Mouse (Mus musculus) Muller cell, postnatal 12 days (primary cell): ENCODE measurements at regions not wholly inside any gene's neighbourhood (a gene's known extent, or its start where the extent isn't known, plus 50 kb on each side); places are given as distances from the start of the nearest gene placed in this dataset.
"Not testable (repeated sequence)": the region's sequence is repeated elsewhere in the genome, so short reads cannot be mapped to it uniquely, and the experiment has no call there.

ENCODE experiments used
- DNase-seq: peaks from one replicate; pipeline ENCODE4 v3.0.0-alpha.2; 2015; ENCODE audit errors: inconsistent ontology term

DNA sequence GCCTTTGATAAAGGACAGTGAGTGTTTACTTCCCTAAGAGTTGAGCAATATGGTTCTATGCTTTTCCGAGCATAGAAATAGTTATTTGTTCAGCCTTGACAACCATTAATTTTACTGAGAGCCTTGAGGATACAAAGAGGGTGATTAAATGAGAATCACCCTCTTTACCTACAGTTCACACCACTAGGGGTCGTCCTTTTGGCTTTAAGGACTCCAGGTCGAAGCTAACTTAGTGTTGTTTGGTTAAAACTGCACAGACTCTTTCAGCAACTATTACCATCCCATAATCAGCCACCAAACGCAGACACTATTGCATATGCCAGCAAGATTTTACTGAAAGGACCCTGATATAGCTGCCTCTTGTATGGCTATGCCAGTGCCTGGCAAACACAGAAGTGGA, 559.2 kb upstream of the 2610301B20Rik start:
- no peak for DNase-seq

DNA sequence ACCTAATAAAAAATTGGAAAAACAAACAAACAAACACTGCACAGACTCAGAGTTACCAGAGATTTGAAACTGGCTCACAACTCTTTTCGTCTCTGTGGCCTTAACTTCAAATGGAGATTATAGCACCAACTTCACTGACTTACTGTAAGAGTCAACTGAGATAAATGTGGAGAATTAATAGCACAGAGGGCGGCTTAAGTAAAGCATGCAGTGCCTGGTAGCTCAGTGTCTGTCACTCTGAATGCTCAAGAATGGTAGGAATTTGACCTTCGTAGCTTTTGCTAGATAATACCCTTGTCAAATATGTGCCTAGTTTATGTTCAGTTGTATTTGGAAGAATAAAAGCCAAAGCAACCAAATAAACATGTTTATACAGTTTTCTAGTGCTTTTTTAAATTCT, 558.4 kb upstream of the 2610301B20Rik start:
- DNase-seq = peak; percentile 43

GRCm38 (mm10) chr4:10344147-10344546, 530.2 kb upstream of the 2610301B20Rik start:
- no peak for DNase-seq

GRCm38 (mm10) chr4:10351876-10352627, 522.2 kb upstream of the 2610301B20Rik start:
- DNase-seq = no peak

DNA sequence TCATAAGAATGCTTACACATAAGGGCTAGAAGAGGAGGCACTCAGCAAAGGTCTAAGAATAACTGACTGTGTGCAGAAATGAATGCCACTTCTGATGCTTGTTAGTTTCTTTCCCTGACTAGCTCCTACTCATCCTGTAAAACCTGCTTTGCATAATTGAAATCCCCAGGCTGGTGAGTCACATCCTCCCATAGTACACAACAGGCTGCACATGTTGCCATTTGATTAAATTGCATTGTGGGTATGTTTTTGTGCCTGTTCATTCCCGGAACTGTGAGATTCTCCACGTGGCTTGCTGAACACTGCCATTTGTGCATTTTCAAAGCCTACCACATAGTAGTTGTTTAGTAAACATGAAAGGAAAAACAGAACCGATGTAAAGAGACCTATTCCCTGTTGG, 516.7 kb upstream of the 2610301B20Rik start:
- DNase-seq = peak; percentile 86

GRCm38 (mm10) chr4:10389790-10390189, 484.5 kb upstream of the 2610301B20Rik start:
- no peak for DNase-seq

- DNase-seq = no peak
Observed at GRCm38 (mm10) chr4:10397249-10397648, 477.0 kb upstream of the 2610301B20Rik start.

GRCm38 (mm10) chr4:10398075-10398474, 476.2 kb upstream of the 2610301B20Rik start:
- no peak for DNase-seq

- no peak for DNase-seq
Observed at GRCm38 (mm10) chr4:10399649-10400048, 474.6 kb upstream of the 2610301B20Rik start.

DNA sequence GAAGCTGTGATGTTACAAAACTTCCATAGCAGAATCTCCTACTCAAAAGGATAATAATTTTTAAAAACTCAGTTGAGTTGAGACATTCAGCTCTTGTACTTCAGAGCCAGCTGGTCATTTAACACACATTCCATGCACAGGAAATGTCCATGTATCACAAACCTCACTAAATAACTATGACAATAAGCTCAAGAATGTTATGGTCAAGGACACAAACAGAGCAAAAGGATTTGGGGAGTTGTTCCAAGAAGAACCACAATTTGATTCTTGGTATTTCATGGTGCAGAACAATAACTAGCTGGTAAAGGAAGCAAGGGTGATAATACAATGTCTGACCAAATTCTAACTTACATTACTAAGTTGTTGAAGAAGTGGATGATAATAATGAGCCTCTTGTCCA, 471.4 kb upstream of the 2610301B20Rik start:
- peak; percentile 94 for DNase-seq

DNA sequence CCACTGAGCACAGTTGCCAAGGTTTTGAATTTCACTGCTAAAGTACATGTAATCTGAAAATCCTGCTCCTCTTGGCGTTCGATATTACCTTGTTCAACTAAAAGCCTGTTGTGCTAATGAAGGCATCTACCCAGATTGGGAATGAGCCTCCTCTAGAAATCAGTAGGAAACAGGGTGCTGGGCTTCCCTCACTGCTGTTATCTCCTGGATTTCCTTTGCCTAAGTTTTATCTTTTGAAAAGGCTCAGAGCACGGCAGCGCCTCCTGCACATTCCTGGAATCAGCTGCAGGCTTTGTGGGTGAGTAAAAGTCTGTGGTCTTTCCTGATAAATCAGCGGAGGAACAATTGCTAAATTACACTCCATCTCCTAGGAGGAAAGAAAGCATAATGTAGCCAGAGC, 469.9 kb upstream of the 2610301B20Rik start:
- peak; percentile 38 for DNase-seq

DNA sequence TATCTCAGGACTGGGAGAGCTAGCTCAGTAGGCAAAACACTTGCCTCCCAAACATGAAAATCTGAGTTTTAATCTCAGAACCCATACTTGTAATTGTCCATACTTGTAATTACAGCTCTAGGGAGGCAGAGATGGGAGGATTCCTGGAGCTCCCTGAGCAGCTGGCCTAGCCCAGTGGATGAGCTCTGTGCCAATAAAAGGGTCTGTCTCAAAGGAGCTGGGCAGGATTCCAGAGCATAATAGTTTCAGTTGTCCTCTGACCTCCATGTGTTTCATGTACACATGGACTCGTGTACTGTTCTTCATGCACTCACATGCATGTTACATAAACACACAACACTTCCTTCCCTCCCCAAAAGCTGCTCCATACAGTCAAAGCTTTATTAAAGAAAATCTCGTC, 469.2 kb upstream of the 2610301B20Rik start:
- no peak for DNase-seq

DNA sequence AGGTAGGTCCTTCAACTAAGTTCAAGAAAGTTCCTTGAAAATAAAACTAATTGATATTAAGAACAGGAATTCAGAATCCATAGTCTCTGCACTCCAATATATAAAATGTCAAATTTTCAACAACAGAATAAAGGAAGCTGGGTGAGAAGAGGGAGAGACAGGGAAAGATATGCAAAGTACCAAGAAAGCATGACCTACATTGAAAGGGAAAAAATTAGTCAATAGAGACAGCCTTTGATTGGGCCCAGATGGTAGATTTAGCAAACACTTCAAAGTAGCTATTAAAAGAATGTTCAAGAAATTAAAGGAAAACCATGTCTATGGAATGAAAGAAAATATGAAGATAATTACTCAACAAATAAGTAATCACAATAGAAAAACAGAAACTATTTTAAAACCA, 460.0 kb upstream of the 2610301B20Rik start:
- DNase-seq = peak; percentile 35

GRCm38 (mm10) chr4:10421354-10421753, 452.9 kb upstream of the 2610301B20Rik start:
- DNase-seq = no peak

DNA sequence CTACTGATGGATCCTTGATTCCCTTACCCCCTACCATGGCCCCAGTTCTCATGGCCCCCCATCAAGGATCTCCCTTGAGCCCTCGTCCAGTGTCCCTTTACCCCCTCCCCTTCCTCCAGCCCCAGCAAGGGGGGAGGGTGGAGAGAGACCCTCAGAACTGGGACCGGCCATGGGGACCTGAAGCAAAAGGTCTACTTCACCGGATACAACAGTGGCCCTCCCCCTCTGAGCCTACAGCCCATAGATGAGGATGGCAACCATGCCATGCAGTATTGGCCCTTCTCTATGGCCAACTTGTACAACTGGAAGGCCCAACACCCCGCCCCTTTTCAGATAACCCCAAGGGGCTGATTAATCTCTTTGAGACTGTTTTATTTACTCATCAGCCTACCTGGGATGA, 439.9 kb upstream of the 2610301B20Rik start:
- no peak for DNase-seq

- not testable (repeated sequence) for DNase-seq
Observed at GRCm38 (mm10) chr4:10439921-10440320, 434.4 kb upstream of the 2610301B20Rik start.

DNA sequence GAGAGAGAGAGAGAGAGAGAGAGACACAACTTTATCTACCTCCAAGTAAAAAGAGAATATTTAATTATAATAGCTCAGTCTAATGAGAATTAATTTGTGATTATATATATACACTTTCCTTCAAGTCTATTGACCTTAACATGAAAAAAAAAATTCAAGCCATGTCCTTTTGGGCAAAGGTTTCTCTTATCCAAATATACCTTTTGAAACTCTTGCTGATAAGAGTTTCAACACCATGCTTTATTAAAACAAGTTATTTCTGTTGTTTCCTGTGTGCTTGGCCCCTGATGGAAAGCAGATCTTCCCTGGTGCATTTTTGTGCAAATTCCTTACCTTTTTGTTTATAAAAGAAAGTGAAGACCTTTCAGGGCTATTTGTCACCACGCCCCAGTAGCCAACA, 414.7 kb upstream of the 2610301B20Rik start:
- no peak for DNase-seq

GRCm38 (mm10) chr4:10480936-10481335, 393.4 kb upstream of the 2610301B20Rik start:
- DNase-seq = no peak

- DNase-seq = no peak
Observed at GRCm38 (mm10) chr4:10508163-10508821, 366.0 kb upstream of the 2610301B20Rik start.

GRCm38 (mm10) chr4:10510013-10510412, 364.3 kb upstream of the 2610301B20Rik start:
- no peak for DNase-seq

- no peak for DNase-seq
Observed at GRCm38 (mm10) chr4:10550711-10551305, 323.5 kb upstream of the 2610301B20Rik start.

- no peak for DNase-seq
Observed at GRCm38 (mm10) chr4:10553724-10554123, 320.6 kb upstream of the 2610301B20Rik start.

- DNase-seq = no peak
Observed at GRCm38 (mm10) chr4:10560078-10560477, 314.2 kb upstream of the 2610301B20Rik start.
